Mouse (Mus musculus): ENCODE results near the gene Mafb.

DNA sequence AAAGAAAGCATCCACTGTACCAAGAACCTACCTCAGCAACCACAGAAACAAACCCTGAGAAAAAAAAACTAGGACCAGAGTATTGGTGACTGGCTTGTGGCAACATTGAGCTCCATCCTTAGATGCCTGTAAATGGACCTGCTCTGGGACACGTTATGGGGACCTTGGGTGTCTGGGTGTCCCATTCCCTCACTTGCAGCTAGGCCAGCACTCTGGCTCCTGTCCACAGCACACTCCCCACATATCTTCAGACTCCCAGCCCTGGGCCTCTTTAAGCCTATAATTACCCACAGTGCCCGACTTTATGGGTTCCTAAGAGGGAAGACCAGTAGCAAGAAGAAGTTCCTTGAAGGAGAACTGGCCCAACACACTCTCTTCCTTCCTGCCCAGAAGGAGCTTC, 30.8 kb downstream of the Mafb start:
- no peak for TF ChIP-seq CTCF (IDR thresholded peaks at IDR 0.05; ENCODE audit: borderline replicate concordance, insufficient read depth, low read depth, low read length)
- TF ChIP-seq POLR2A (IDR thresholded peaks at IDR 0.05; ENCODE audit: borderline replicate concordance, insufficient read depth, low read length): no peak
